Mouse (Mus musculus) embryo, embryonic 11 days (tissue): ENCODE data around the gene Rab5if.
"Not testable (repeated sequence)": the region's sequence is repeated elsewhere in the genome, so short reads cannot be mapped to it uniquely, and the experiment has no call there.

ENCODE experiments used
- DNase-seq: peaks from one replicate; pipeline ENCODE4 v3.0.0-alpha.2; 2015

Rab5if gene

GRCm38 (mm10) chr2:156892821-156893220 is 29.9 kb downstream of the Rab5if start:
- DNase-seq, result no peak

- no peak for DNase-seq
Measured at GRCm38 (mm10) chr2:156894496-156895265, 31.8 kb downstream of the Rab5if start.

- DNase-seq, result no peak
Measured at GRCm38 (mm10) chr2:156896384-156896914, 33.5 kb downstream of the Rab5if start.

GRCm38 (mm10) chr2:156897034-156897433 is 34.1 kb downstream of the Rab5if start:
- DNase-seq, result no peak

- no peak for DNase-seq
Measured at GRCm38 (mm10) chr2:156898374-156898773, 35.4 kb downstream of the Rab5if start.

- no peak for DNase-seq
Measured at GRCm38 (mm10) chr2:156899184-156899583, 36.3 kb downstream of the Rab5if start.

- DNase-seq, result no peak
Measured at GRCm38 (mm10) chr2:156901344-156901743, 38.4 kb downstream of the Rab5if start.

GRCm38 (mm10) chr2:156901883-156902282 is 39.0 kb downstream of the Rab5if start:
- DNase-seq, result no peak

- not testable (repeated sequence) for DNase-seq
Measured at GRCm38 (mm10) chr2:156902411-156902810, 39.5 kb downstream of the Rab5if start.

GRCm38 (mm10) chr2:156903367-156903766 is 40.4 kb downstream of the Rab5if start:
- no peak for DNase-seq

- peak; percentile 69 for DNase-seq
Measured at GRCm38 (mm10) chr2:156904976-156905717, 42.2 kb downstream of the Rab5if start.

- DNase-seq, result not testable (repeated sequence)
Measured at GRCm38 (mm10) chr2:156905931-156906330, 43.0 kb downstream of the Rab5if start.

GRCm38 (mm10) chr2:156913191-156913590 is 50.3 kb downstream of the Rab5if start:
- no peak for DNase-seq

- no peak for DNase-seq
Measured at GRCm38 (mm10) chr2:156915559-156915958, 52.6 kb downstream of the Rab5if start.

GRCm38 (mm10) chr2:156916419-156917125 is 53.6 kb downstream of the Rab5if start:
- no peak for DNase-seq

- no peak for DNase-seq
Measured at GRCm38 (mm10) chr2:156918562-156918961, 55.6 kb downstream of the Rab5if start.

- not testable (repeated sequence) for DNase-seq
Measured at GRCm38 (mm10) chr2:156919191-156919590, 56.3 kb downstream of the Rab5if start.

GRCm38 (mm10) chr2:156919796-156920195 is 56.9 kb downstream of the Rab5if start:
- no peak for DNase-seq

- DNase-seq, result no peak
Measured at GRCm38 (mm10) chr2:156923057-156923456, 60.1 kb downstream of the Rab5if start.
